Mouse (Mus musculus) embryo, embryonic 9.5 days (tissue): ENCODE measurements around the gene Olfr543.
A peak's percentile ranks its signal among the peaks of the same experiment; 100 is the strongest.

Experiments
- DNase-seq: peaks from one replicate; pipeline ENCODE4 v3.0.0-alpha.2; 2017; ENCODE audit errors: extremely low spot score

Gene Olfr543

GRCm38 (mm10) chr7:102476601-102477000 lies 4.9 kb downstream of the Olfr543 start:
- DNase-seq, result no peak

- DNase-seq, result no peak
These were observed 8.8 kb downstream of the Olfr543 start for GRCm38 (mm10) chr7:102472675-102473074.

GRCm38 (mm10) chr7:102467566-102467965 lies 13.9 kb downstream of the Olfr543 start:
- no peak for DNase-seq

GRCm38 (mm10) chr7:102458618-102459380 lies 22.7 kb downstream of the Olfr543 start:
- DNase-seq, result no peak

GRCm38 (mm10) chr7:102446438-102446837 lies 35.0 kb downstream of the Olfr543 start:
- DNase-seq, result no peak

- no peak for DNase-seq
These were observed 37.2 kb downstream of the Olfr543 start for GRCm38 (mm10) chr7:102444301-102444700.

- DNase-seq, result no peak
These were observed 39.0 kb downstream of the Olfr543 start for GRCm38 (mm10) chr7:102442432-102442831.

- DNase-seq, result peak; percentile 97
These were observed 39.7 kb downstream of the Olfr543 start, which contains the start of gene Rrm1 for GRCm38 (mm10) chr7:102441657-102442391. Gene Rrm1 (plus strand): TSS chr7:102441695.

GRCm38 (mm10) chr7:102440822-102441656 lies 40.4 kb downstream of the Olfr543 start:
- no peak for DNase-seq

GRCm38 (mm10) chr7:102434344-102434743 lies 47.1 kb downstream of the Olfr543 start:
- DNase-seq, result no peak
